Mouse (Mus musculus) hindbrain, embryonic 13.5 days (tissue): Measurements from ENCODE around the gene Rasgrf1. TPM values are rescaled to one million over a fixed set of nuclear protein-coding genes. Genes with fewer than 3 reads are reported as not detected.

Source experiments
- polyA plus RNA-seq: library from polyadenylated mRNA; unstranded; fragments of >200 nt; fragmentation: Nextera tagmentation; extraction: Ambion mirVana; gene quantifications from 2 replicates; pipeline ENCODE4 v1.2.1, GENCODE M21; 2015

Gene Rasgrf1
- polyA plus RNA-seq, 1 experiment from 2014 or later: 2.1 TPM

Other genes with a start within 250 kb of the Rasgrf1 start
- gene Tmed3, start 204.8 kb upstream of the Rasgrf1 start, polyA plus RNA-seq: 43.8 and 46.7 TPM in 2 replicates
- 0.12 and 0.14 TPM in 2 replicates for gene Ankrd34c, start 171.4 kb upstream of the Rasgrf1 start, polyA plus RNA-seq
- gene Ctsh, start 144.2 kb downstream of the Rasgrf1 start, polyA plus RNA-seq: 17.4 and 25.4 TPM in 2 replicates
- gene Morf4l1, start 204.9 kb downstream of the Rasgrf1 start, polyA plus RNA-seq: 546 and 556 TPM in 2 replicates